Mouse (Mus musculus): Measurements from ENCODE around the gene Cactin. TPM values are rescaled to one million over a fixed set of nuclear protein-coding genes. Genes with fewer than 3 reads are reported as not detected.

The Cactin gene
- polyA plus RNA-seq, 1 experiment from 2014 or later, result 53.5 TPM

DNA sequence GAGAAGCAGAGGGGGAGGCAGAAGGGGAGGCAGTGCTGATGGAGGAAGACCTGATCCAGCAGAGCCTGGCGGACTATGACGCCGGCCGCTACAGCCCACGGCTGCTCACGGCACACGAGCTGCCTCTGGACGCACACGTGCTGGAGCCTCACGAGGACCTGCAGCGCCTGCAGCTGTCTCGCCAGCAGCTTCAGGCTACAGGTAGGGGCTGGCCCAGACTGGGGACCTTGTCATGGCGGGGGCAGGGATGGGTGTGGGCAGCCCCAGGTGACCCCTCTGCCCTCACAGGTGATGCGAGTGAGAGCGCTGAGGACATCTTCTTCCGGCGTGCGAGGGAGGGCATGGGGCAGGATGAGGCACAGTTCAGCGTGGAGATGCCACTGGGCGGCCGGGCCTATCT, 4.3 kb downstream of the Cactin start:
- H3K4me1 ChIP-seq, result peaks cover 44% of the 10 kb centered on the region
- H3K36me3 ChIP-seq, result peaks cover 69% of the 10 kb centered on the region
- H3K27me3 ChIP-seq (ENCODE audit: low read depth, poor library complexity, severe bottlenecking), result peaks cover 2% of the 10 kb centered on the region; the same call in 1 of the 2 replicates
- H3K27ac ChIP-seq (replicated peaks), result no peak overlapping the region
- no peak overlapping the region for H3K4me3 ChIP-seq
- no peak for DNase-seq (ENCODE audit: low spot score)
- H3K9me3 ChIP-seq (replicated peaks), result no peaks in the 10 kb centered on the region
- WGBS, result 96% methylated on average over 21 of the region's 21 CpGs

DNA sequence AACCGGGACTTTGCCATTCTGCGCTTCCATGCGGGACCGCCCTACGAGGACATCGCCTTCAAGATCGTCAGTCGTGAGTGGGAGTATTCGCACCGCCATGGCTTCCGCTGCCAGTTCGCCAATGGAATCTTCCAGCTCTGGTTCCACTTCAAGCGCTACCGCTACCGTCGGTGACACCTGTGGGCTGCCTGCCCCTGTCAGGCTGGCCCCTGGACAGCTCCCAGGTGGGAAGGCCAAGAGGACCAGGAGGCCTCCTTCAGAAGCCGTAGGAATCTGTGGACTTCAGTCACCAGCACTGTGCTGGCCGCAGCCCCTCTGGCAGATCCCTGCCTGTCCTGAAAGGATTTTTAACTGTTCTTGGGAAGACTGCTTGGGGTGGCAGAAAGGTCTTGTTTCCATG, 4.9 kb downstream of the Cactin start:
- H3K27me3 ChIP-seq (ENCODE audit: low read depth, poor library complexity, severe bottlenecking), result peaks cover 8% of the 10 kb centered on the region; the same call in 1 of the 2 replicates
- H3K9me3 ChIP-seq (replicated peaks), result no peaks in the 10 kb centered on the region
- H3K4me3 ChIP-seq, result no peak overlapping the region
- H3K27ac ChIP-seq (replicated peaks), result no peak overlapping the region
- WGBS, result 97% methylated on average over 18 of the region's 18 CpGs
- peaks cover 45% of the 10 kb centered on the region for H3K4me1 ChIP-seq
- H3K36me3 ChIP-seq, result peaks cover 69% of the 10 kb centered on the region
- DNase-seq (ENCODE audit: low spot score), result no peak

DNA sequence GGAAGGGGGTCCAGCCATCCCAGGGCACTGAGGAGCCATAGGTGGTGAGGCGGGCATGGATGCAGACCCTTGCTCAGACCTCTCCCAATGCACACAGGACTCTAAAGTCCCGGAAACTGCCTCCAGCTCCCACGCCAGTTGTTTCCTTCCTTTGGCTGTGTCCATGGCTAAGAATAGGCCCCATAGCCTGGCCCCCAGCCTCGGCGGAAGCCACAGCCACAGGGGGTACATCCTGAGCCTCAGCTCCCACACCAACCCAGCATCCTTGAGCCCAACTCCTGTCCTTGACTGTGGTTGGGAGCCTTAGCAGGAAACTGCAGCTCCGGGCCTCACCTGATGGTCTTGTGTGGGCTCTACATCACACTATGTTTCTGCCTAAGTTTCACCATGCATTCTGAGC, 6.0 kb downstream of the Cactin start:
- H3K27ac ChIP-seq (replicated peaks), result no peak overlapping the region; the same call in 1 of the 2 replicates

DNA sequence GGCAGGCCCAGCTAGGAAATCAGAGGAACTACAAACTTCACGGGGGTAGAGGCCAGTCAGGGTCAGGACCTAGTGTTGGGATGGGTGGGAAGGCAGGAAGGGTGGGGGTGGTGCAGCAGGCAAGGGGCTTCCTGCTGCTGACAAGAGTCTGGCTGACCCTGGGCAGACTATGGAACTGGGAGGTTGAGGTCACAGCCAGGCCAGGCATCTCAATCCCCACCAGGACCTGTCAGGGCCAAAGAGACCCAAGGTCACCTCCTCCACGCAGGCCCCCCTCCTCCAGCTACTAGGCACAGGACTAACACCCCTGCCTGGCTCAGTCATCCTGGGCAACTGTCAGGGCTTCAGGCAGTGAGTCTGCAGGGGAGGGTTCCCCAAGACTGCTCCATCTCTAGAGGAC, 7.1 kb downstream of the Cactin start:
- no peaks in the 10 kb centered on the region for H3K9me3 ChIP-seq (replicated peaks)
- peak overlapping the region; percentile 11; the same call in 1 of the 2 replicates for H3K4me3 ChIP-seq
- H3K36me3 ChIP-seq, result peaks cover 60% of the 10 kb centered on the region
- peak overlapping the region; percentile 47 for H3K27ac ChIP-seq (replicated peaks)
- peaks cover 40% of the 10 kb centered on the region for H3K4me1 ChIP-seq
- peaks cover 28% of the 10 kb centered on the region for H3K27me3 ChIP-seq (ENCODE audit: low read depth, poor library complexity, severe bottlenecking)
- WGBS, result 58% methylated on average over 2 of the region's 2 CpGs
- DNase-seq (ENCODE audit: low spot score), result no peak

More for the DNA sequence above, 6.0 kb downstream of the Cactin start:
- no peak overlapping the region for H3K4me3 ChIP-seq
- H3K36me3 ChIP-seq, result peaks cover 69% of the 10 kb centered on the region
- 81% methylated on average over 6 of the region's 6 CpGs for WGBS
- DNase-seq (ENCODE audit: low spot score), result no peak
- H3K4me1 ChIP-seq, result peaks cover 40% of the 10 kb centered on the region
- peaks cover 17% of the 10 kb centered on the region for H3K27me3 ChIP-seq (ENCODE audit: low read depth, poor library complexity, severe bottlenecking)
- no peaks in the 10 kb centered on the region for H3K9me3 ChIP-seq (replicated peaks)

DNA sequence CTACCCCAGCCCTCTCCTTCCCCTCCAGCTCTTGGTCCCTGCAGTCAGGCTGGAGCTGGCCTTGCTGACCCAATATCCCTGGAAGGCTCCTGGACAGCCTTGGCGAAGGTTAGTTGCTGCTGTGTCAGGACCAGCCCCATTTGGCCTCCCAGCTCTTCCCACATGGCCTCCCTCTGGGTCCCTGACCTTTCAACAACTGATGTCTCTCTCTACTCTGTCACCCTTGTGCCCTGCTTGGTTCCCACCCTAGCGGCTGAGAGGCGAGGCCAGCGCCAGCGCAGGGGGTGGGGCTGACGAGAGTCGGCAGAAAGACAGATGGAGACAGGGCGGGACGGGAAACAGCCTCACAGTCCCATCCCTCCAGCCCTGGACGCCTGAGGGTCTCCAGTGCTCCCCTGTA, 7.5 kb downstream of the Cactin start, which contains the start of gene Tbxa2r:
Tbxa2r (plus strand) TSS at position 346 of the 400 bp plus-strand sequence.
- peaks cover 32% of the 10 kb centered on the region for H3K27me3 ChIP-seq (ENCODE audit: low read depth, poor library complexity, severe bottlenecking)
- peaks cover 42% of the 10 kb centered on the region for H3K4me1 ChIP-seq
- no peaks in the 10 kb centered on the region for H3K9me3 ChIP-seq (replicated peaks)
- no peak for DNase-seq (ENCODE audit: low spot score)
- peak within 1 kb of the TSS; percentile 47 for H3K27ac ChIP-seq (replicated peaks)
- H3K4me3 ChIP-seq, result peak within 1 kb of the TSS; percentile 11; the same call in 1 of the 2 replicates
- peaks cover 55% of the 10 kb centered on the region for H3K36me3 ChIP-seq
- 26% methylated on average over 10 of the region's 10 CpGs for WGBS

DNA sequence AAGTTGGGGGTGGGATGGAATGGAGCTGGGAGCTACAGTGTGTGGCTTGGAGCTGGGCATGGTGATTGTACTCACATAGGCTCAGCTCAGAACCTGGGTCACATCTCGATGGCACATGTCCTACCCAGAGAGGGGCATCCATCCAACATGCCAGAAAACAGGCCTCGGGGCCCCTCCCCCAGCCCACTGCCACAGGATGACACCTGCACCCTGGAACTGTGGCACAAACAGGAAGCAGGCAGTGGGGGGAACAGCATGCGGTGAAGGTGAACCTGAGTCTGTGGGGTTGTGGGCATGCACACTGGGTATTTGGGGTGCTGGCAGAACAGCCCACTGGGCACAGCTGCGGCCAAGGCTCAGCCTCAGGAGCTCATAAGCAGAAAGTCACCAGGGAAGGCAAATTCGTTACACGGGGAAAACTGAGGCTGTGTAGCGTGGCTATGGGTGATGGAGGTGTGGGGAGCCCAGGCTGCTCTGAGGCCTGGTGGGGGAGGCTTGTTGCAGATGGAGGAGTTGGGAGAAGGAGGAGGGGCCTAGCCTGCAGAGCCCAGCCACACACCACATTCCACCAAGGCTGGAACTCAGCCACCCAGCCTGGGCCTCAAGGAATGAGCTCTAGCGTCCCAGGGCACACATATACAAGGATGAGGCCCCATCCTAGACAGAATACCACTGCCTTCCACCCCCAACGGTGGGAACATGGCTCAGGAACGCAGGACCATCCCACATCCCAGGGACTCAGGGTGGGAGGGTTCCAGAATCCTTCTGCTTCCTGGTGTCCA, 8.5 kb downstream of the Cactin start:
- peaks cover 45% of the 10 kb centered on the region for H3K36me3 ChIP-seq
- H3K4me1 ChIP-seq, result peaks cover 45% of the 10 kb centered on the region
- 0 out of 2 replicates have a peak overlapping the region, but pooled peaks have one; percentile 1 for H3K4me3 ChIP-seq
- H3K27ac ChIP-seq (replicated peaks), result peak overlapping the region; percentile 33; the same call in 1 of the 2 replicates
- no peak for DNase-seq (ENCODE audit: low spot score)
- 79% methylated on average over 10 of the region's 10 CpGs for WGBS
- H3K9me3 ChIP-seq (replicated peaks), result no peaks in the 10 kb centered on the region
- H3K27me3 ChIP-seq (ENCODE audit: low read depth, poor library complexity, severe bottlenecking), result peaks cover 41% of the 10 kb centered on the region

DNA sequence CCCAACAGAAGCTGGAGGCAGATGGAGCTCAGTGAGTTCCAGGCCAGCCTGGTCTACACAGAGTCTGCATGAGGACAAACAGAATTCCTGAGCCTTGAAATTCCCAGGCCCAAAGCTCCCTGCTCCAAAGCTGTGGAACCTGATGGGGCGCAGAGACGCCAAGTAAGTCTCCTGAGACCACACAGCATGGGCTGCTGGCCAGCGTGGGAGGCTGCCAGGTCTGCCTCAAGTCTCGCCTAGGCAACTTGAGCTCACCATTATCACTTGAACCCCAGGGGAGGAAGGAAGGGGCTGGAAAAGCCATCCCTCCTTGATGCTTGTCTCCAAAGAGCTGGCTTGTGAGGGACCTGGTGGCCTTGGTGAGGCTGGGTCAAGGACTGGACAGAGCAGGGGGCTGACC, 9.1 kb downstream of the Cactin start:
- WGBS, result 71% methylated on average over 4 of the region's 4 CpGs
- H3K4me1 ChIP-seq, result peaks cover 52% of the 10 kb centered on the region
- H3K9me3 ChIP-seq (replicated peaks), result no peaks in the 10 kb centered on the region
- H3K4me3 ChIP-seq, result no peak overlapping the region
- H3K27ac ChIP-seq (replicated peaks), result peak overlapping the region; percentile 33; the same call in 1 of the 2 replicates
- DNase-seq (ENCODE audit: low spot score), result no peak
- peaks cover 39% of the 10 kb centered on the region for H3K36me3 ChIP-seq
- peaks cover 47% of the 10 kb centered on the region for H3K27me3 ChIP-seq (ENCODE audit: low read depth, poor library complexity, severe bottlenecking)

DNA sequence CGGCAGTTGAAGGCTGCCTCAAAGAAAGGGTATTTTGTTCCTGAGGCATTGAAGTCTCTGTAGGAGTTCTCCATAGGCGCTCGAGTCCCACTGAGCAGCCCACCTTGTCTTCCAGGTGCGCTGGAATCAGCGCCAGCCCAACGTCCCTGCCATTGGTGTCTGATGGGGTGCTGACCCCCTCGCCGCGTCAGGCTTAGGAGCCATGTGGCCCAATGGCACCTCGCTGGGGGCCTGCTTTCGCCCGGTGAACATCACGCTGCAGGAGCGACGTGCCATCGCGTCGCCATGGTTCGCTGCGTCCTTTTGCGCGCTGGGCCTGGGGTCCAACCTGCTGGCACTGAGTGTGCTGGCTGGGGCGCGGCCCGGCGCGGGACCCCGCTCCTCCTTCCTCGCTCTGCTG, 11.4 kb downstream of the Cactin start:
- Histone ChIP-seq H3K9me3 (replicated peaks) (no peaks in the 10 kb centered on the region), H3K27me3 (ENCODE audit: low read depth, poor library complexity, severe bottlenecking) (peaks cover 60% of the 10 kb centered on the region), H3K4me1 (peaks cover 62% of the 10 kb centered on the region), H3K4me3 (peak overlapping the region; percentile 36), H3K27ac (replicated peaks) (peak overlapping the region; percentile 61), H3K36me3 (peaks cover 16% of the 10 kb centered on the region)
- WGBS, result 13% methylated on average over 29 of the region's 29 CpGs
- DNase-seq (ENCODE audit: low spot score), result no peak

DNA sequence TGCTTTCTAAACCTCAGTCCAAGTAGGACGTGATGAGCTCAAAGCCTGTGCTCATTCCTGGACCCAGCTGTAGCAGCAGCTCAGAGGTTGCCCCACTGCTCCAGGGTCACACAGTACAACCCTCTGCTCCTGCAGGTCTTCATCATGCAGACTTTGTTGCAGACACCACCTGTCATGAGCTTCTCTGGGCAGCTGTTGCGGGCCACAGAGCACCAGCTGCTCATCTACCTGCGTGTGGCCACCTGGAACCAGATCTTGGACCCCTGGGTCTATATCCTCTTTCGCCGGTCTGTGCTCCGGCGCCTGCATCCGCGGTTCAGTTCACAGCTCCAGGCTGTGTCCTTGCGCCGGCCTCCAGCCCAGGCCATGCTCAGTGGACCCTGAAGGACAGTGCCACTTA, 13.4 kb downstream of the Cactin start:
- H3K27ac ChIP-seq (replicated peaks), result peak overlapping the region; percentile 86
- peaks cover 76% of the 10 kb centered on the region for H3K27me3 ChIP-seq (ENCODE audit: low read depth, poor library complexity, severe bottlenecking)
- H3K4me1 ChIP-seq, result peaks cover 47% of the 10 kb centered on the region
- 0 out of 2 replicates have a peak, but pooled peaks cover 1% of the 10 kb centered on the region for H3K36me3 ChIP-seq
- WGBS, result 62% methylated on average over 11 of the region's 11 CpGs
- no peaks in the 10 kb centered on the region for H3K9me3 ChIP-seq (replicated peaks)
- H3K4me3 ChIP-seq, result no peak overlapping the region; the same call in 1 of the 2 replicates
- DNase-seq (ENCODE audit: low spot score), result no peak

DNA sequence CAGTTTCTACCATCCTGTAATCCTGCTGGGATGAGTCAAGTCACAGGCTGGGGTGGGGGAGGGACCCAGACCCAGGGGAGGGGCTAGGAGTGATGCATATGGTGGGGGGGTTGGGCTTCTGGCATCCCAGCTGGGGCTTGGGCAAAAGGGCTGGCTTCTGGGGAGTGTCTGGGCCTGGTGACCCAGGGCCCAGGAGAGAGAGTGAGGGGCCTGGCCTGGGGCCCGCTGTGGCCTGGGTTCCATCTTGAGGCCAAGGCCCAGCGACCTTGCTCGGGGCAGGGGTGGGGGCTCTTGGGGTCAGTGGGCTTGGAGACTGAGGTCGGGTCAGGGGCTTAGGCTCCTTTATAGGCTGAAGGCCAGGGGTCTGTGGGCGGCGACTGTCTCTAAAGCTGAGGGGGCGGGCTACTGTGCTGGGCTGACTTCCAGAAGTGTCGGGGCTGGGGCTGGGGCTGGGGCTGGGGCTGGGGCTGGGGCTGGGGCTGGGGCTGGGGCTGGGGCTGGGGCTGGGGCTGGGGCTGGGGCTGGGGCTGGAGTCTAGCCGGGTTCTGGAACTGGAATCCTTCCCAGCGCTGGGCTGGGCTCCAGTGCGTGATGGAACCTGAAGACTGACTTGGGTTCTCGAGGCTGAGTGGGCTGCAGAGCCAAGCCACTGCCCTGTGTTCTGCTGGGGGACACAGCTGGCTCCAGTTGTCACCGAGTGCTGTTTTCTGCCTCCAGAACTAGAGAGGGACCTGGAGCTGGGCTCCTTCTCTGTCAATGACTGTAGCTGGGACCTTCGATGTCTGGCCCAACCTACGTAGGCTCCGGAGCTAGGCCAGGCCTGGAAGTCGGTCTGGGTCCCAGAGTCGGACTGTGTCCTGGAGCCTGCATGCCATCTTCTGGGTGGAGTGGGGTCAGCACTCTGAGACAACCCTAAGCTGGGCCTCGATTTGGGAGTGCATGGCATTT, 14.8 kb downstream of the Cactin start:
- peak overlapping the region; percentile 86 for H3K27ac ChIP-seq (replicated peaks)
- DNase-seq (ENCODE audit: low spot score), result peak; percentile 68
- WGBS, result 37% methylated on average over 19 of the region's 19 CpGs
- peaks cover 41% of the 10 kb centered on the region for H3K4me1 ChIP-seq
- no peaks in the 10 kb centered on the region for H3K36me3 ChIP-seq
- peak overlapping the region; percentile 37 for H3K4me3 ChIP-seq
- H3K9me3 ChIP-seq (replicated peaks), result no peaks in the 10 kb centered on the region
- peaks cover 77% of the 10 kb centered on the region for H3K27me3 ChIP-seq (ENCODE audit: low read depth, poor library complexity, severe bottlenecking)

DNA sequence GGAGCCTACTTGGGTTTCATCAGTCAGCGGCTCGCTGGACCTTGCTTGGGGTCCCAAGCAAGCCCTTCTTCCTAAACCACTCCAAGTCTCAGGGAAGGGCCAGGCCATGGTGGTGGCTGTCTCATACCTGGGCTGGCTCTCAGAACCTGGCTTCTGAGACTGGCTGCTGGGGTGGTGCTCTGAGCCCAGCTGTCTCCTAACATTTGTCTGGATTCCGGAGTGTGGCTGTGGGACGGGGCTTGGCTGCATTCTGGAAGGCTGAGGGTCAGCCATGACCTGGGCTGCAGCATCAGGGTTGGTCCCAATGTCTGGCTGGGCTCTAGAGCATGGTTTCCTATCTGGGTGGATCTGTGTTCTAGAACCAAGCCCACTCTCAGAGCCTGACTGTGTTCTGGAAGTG, 15.7 kb downstream of the Cactin start:
- Histone ChIP-seq H3K36me3 (no peaks in the 10 kb centered on the region), H3K4me3 (no peak overlapping the region), H3K27me3 (ENCODE audit: low read depth, poor library complexity, severe bottlenecking) (peaks cover 80% of the 10 kb centered on the region), H3K27ac (replicated peaks) (peak overlapping the region; percentile 86; the same call in 1 of the 2 replicates), H3K9me3 (replicated peaks) (no peaks in the 10 kb centered on the region), H3K4me1 (peaks cover 42% of the 10 kb centered on the region)
- 96% methylated on average over 4 of the region's 4 CpGs for WGBS
- no peak for DNase-seq (ENCODE audit: low spot score)

DNA sequence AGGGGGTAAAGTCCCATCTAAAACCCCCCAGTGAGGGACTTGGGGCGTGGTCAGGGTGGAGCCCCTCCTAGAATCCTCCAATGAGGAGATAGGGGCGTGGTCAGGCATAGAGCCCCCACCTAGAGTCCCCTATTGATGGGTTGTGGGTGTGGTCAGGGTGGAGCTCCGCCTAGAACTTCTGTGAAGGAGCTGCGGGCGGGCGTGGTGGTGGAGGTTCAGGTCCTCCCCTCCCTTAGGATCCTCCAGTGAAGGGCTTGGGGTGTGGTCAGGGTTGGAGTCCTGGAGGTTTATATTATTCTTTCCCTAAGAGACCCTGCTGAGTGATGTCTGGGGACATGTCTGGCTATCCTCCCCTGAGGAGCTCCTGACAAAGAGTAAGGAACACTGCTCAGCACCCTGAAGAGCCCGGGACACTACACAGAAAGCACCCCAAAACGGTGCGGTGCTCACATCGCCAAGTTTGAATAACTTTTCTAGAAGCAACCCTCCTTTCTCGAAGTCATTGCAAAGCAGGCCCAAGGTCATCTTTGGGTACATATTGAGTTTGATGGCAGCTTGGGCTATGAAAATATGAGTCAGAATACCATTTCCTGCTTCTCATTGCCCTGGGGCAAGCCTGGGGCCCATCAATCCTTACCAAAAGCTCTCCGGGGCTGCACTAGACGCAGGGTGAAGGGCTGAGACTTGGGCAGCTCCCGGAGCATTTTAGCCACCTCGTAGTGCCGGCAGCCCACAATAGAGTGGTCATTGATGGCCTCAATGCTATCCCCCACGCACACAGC, 19.8 kb downstream of the Cactin start:
- no peak for DNase-seq (ENCODE audit: low spot score)
- Histone ChIP-seq H3K36me3 (peaks cover 8% of the 10 kb centered on the region), H3K27ac (replicated peaks) (no peak overlapping the region), H3K4me3 (no peak overlapping the region), H3K27me3 (ENCODE audit: low read depth, poor library complexity, severe bottlenecking) (peaks cover 85% of the 10 kb centered on the region), H3K4me1 (peaks cover 23% of the 10 kb centered on the region), H3K9me3 (replicated peaks) (no peaks in the 10 kb centered on the region)
- WGBS, result 39% methylated on average over 17 of the region's 17 CpGs
